Mouse (Mus musculus): ENCODE results near the gene Plk3.
"Not testable (repeated sequence)": the region's sequence is repeated elsewhere in the genome, so short reads cannot be mapped to it uniquely, and the experiment has no call there.

The Plk3 gene

DNA sequence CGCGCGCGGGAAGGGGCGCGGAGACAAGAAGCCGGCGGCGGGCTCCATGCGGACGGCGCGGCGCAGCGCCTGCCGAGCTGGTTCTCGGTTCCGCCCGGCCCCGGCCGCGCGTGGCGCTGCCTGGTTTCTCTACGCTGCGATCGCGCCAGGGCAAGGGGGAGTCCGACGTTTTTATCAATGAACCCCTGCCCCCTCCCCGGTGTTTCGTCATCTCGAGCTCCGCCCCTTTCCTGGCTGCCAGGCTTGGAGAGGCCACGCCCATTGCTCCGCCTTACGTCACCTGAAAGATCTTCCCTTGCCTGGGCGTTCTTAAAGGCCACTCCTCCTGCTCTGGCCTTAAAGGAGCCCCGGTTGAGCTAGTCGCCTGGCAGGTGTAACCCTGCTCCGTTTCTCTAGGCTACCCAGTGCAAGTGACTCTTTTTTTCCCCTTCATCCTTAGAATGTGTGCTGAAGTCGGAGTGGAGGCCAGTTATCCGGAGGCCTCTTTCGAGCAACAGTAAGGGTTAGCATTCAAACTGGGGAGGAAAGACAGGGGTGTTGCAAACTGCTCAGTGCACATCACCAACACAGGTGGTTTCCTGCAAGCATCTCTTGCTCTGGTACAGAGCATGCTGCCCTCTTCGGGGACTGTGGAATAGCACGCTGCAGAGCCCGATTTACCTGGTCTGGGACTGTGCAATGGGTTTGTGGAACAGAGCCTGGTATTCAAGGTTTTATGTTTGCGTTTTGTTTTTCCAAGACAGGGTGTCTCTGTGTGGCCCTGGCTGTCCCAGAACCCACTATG is at the start of gene Plk3:
Plk3 (minus strand) TSS at position 147 of the 784 bp plus-strand sequence.
- DNase-seq, result peak; percentile 99

- DNase-seq, result not testable (repeated sequence)
Observed at GRCm38 (mm10) chr4:117182759-117183096, 49.0 kb upstream of the Plk3 start.

- peak; percentile 92 for DNase-seq
Observed at GRCm38 (mm10) chr4:117181863-117182758, 48.3 kb upstream of the Plk3 start, which contains the start of gene Kif2c. Gene Kif2c, minus strand, starts transcription at chr4:117182639.

GRCm38 (mm10) chr4:117169936-117170335 is 36.2 kb upstream of the Plk3 start:
- DNase-seq, result no peak

DNA sequence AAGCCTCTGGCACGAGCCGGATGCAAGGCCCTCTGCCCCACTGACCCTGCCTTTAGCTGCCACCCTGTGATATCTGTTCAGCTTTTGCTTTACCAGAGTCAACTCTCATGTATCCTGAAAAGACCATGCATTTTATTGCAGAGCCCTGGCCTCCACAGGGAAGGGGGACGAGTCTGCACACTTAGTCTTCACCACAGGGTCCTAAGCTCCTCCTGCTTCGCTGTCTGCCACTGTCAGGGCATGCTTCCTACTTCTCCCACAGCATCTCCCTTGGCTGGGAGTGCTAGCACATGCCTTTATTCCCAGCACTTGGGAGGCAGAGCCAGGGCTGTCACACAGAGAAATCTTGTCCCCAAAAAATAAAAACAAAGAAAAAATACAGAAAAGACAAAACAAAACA is 27.4 kb upstream of the Plk3 start:
- DNase-seq, result no peak

- no peak for DNase-seq
Observed at GRCm38 (mm10) chr4:117159666-117160065, 25.9 kb upstream of the Plk3 start.

DNA sequence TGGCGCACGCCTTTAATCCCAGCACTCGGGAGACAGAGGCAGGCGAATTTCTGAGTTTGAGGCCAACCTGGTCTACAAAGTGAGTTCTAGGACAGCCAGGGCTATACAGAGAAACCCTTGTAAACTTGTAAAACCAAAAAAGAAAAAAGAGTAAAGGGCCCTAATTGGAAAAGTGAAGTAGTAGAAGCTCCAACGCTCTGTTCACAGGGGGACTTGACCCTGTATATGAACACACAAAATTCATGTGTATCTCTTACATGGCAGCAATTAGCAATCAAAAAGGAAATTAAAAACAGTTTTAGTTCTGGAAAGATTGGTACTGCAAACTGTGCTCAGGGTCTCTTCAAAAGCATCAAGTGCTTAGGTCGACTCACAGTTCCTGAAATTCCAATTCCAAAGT is 22.6 kb upstream of the Plk3 start:
- DNase-seq, result no peak

DNA sequence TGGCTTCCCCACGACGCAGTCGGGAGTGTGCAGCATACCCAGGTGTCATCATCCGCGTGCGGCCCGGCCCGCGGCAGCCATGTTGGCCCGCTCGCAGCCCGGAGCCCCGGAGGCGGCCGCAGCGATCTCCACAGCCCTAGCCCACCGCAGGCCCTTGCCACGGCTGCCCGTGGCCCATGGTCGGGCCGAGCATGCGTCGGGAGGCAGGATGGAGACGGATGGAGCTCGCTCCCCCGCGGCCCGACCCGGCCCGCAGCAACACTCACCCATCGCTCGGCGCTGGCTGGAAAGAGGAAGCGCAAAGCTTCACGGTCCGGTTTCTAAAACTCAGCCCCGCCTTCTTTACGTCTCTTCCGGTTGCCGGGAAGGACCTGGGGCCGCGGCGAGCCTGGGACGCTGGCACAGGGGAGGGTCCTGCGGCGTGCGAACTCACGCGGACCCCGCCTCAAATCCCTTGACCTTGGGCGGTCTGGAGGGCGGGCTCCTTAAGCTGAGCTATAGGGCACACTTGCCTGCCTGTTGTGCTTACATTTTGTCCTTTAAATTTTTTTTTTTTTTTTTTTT is 22.1 kb upstream of the Plk3 start, which contains the start of gene Rps8:
Rps8 (minus strand) TSS at position 452 of the 564 bp plus-strand sequence.
- peak; percentile 82 for DNase-seq

DNA sequence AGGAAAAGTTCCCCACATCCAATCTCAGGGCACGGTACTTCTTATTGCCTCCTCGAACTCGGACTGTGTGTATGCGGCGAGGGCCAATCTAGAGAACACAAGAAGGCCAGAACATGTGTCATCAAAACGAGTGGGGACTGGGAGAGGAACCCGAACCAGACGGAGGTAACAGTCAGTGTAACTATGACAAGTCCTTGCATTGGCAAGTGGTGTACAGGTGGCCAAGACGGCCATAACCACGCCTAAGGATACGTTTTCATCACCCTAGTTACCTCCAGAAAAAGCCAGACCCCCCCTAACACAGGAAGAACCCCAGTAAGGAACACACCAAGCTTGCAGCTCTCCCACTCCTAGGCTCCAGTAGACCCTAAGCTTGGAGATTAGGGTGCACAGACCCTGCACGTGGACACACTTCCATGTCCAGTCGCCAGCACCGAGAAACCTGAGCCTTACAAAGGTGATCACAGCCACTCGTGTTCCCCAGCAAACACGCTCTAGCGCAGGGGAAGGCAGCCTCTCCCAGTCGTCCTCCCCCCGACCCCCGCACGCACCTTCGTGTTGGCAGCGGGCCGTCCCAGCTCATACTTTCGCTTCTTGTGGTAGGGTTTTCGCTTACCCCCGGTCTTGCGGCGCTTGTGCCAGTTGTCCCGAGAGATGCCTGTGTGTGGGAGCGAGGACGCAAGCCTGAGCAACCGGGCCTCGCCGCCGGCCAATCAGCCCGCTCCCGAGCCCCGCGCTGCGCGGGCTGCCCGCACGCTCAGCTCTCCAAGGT is 21.4 kb upstream of the Plk3 start:
- DNase-seq, result no peak

- no peak for DNase-seq
Observed at GRCm38 (mm10) chr4:117152714-117153113, 19.0 kb upstream of the Plk3 start.

GRCm38 (mm10) chr4:117151416-117151815 is 17.7 kb upstream of the Plk3 start:
- DNase-seq, result no peak

DNA sequence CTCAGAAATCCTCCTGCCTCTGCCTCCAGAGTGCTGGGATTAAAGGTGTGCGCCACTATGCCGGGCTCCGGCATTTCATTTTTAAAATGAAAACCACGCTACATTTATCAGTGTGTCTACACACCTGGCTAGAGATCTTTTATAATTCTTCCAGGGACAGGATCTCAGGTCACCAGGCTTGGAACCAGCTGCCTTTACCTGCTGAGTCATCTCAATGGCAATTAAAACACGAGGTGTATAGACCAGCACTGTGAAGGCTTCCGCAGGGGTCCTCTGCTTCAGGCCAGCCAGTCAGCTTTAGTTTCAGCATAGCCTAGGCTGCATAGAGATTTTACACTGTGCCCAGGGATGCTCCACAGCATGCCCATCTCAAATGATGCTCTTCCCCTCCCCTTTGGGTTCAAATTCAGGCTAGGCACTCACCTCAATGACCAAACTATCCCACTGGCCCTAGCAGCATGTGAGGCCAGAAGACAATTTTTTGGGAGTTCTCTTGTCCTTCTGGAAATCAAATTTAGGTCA is 16.5 kb upstream of the Plk3 start:
- DNase-seq, result no peak

GRCm38 (mm10) chr4:117149291-117150211 is 15.8 kb upstream of the Plk3 start:
- no peak for DNase-seq

DNA sequence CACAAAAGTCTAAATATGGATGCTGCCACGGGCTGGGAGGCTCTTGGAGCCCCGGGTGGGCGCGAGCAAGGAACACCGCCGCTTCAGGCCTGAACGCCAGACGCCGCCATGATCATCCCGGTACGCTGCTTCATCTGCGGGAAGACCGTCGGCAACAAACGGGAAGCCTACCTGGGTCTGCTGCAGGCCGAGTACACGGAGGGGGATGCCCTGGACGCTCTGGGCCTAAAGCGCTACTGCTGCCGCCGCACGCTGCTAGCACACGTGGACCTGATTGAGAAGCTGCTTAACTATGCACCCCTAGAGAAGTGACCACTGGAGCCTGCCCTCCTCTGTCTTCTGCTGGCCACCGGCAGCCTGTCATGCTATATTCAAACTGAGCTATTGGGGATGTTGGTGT is 15.1 kb upstream of the Plk3 start:
- no peak for DNase-seq

DNA sequence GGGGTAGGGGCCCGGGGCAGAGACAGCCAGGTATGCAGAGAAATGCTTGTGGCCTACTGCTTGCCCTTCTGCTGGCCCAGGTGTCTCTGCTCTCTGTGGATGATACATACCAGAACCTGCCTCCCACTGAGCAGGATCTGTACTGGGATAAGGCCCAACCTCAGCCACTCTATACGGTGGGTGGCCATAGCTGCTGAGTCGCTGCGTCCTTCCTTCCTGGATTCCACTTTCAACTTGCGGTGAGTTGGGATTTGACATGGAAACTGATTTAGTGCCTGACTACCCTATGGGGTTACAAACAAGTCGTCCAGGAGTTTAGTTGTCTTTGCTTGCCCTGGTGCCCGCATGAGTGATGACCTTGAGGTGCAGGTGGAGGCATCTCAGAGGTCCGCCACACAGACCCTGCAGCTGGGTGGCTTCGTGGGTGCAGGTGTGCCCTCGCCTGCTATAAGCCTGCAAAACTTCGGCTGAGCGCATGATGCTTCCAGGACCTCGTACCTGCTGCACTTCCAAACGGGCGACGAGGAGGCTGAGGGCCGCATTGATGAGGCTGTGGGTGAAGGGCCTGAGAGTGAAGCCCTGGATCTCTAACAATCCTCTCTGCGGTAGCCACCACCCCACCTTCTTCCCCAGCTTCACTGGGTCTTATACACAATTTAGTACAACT is 14.4 kb upstream of the Plk3 start:
- no peak for DNase-seq

- DNase-seq, result peak; percentile 89
Observed at GRCm38 (mm10) chr4:117146176-117146575, 12.4 kb upstream of the Plk3 start.

DNA sequence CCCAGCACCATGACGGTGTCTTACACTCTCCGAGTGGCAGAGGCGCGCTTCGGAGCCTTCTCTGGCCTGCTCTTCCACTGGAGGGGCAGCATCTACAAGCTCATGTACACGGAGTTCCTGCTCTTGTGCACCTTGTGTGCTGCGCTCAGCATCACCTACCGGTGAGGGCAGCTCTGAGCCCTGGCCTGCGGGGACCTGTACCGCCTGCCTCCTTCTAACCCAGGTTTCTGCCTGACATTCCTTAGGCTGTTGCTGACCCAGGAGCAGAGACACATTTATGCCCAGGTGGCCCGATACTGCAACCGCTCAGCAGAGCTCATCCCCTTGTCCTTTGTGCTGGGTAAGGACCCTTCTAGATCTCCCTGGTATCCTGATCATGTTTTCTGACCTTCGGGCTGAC is 11.5 kb upstream of the Plk3 start:
- DNase-seq, result no peak

DNA sequence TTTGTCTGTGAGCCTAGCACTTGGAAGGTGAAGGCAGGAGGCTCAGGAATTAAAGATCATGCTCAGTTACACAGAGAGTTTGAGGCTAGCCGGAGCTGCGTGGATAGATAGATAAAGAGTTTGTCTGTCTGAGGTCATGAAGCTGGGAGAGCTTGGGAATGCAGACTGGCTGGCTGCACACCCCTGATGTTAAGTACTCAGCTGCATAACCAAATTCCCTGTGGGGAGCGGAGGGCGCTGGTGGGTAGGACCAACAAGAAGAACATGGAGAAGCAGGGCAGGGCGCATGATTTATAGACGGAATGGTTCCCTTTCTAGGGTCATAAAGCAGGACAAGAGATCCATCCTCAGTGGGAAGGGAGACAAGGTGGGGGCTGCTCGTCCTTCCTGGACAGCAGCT is 9.3 kb upstream of the Plk3 start:
- no peak for DNase-seq

GRCm38 (mm10) chr4:117140613-117141012 is 6.8 kb upstream of the Plk3 start:
- no peak for DNase-seq

DNA sequence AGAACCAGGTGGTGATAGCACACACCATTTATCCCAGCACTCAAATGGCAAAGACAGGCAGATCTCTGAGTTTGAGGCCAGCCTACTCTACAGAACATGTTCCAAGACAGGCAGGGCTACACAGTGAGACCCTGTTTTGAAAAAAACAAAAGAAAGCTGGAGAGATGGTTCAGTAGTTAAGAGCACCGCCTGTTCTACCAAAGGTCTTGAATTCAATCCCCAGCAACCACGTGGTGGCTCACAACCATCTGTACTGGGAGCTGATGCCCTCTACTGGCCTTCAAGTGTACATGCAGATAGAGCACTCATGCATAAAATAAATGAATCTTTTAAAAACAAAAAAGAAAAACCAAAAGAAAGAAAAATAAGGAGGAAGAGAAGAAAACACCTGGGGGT is 5.5 kb upstream of the Plk3 start:
- DNase-seq, result peak; percentile 56
